Mouse (Mus musculus) erythroblast, embryonic 14.5 days (primary cell): ENCODE data around the gene Irx3.

Source experiments
- GATA1 ChIP-seq: IDR thresholded peaks from 2 replicates; pipeline ENCODE4 v1.6.1; 2012; ENCODE audit warnings: low read length, inconsistent platforms, mixed read lengths
- TAL1 ChIP-seq: IDR thresholded peaks from 3 replicates; pipeline ENCODE4 v1.6.1; 2012; ENCODE audit warnings: low read length, inconsistent platforms, mixed read lengths

GRCm38 (mm10) chr8:91802401-91803322 lies 795 bp upstream of the Irx3 start:
- TF ChIP-seq GATA1 (no peak), TAL1 (no peak)
